Mouse (Mus musculus): ENCODE measurements around the gene Plbd1.

Gene Plbd1

DNA sequence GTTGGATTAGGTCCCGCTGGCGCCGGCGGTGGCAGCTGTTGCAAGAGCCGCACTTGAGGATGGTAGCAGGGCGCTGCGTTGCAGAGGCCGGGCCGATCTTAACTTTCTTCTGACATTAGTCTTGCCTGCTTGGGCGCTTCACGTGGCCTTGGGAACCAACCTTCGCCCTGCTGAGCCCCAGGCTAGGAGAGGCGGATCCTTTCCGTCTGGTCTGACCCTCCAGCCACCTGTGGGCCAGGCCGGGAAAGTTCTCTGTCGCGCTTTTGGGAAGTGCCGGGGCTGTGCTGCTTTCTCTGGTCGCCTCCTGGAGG, at the start of gene Plbd1:
Gene Plbd1, minus strand, starts transcription at position 223 of the 311 bp plus-strand sequence.
- DNase-seq (ENCODE audit: low spot score in 2 of 2): peak in 1 of 2 experiments; percentile 37

DNA sequence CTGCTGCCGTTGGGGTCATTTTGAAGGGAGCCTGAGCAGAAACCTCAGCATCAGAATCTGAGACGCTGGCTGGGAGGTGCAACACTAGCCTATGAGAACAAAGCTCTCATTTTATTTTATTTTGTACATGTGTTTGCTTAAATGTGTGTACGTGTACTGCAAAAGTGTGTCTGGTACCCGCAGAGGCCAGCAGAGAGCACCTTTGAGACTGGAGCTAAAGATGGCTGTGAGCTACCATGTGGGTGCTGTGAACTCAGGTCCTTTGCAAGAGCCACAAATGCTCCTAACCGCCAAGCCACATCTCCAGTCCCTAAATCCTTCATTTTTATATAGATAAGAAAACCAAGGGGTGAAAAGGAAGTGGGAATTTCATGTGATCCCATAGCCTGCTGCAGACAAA, 48.7 kb upstream of the Plbd1 start:
- DNase-seq (ENCODE audit: low spot score in 2 of 2): no peak

DNA sequence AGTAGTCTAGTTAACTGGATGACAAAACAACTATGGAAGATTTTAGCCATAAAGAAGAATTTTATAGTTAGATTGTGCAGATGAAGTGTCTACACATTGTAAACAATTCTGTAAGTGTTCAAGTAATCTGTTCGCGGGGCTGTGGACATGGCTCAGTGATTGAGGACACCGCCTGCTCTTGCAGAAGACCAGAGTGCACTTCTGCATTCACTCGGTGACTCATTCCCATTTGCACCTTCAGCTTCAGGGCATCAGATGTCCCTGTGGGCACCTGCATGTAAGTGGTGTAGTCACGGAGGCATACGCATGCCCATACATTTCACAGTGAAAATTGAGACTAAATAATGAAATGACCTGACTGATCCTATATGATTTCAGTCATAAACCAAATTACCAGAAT, 46.9 kb upstream of the Plbd1 start:
- DNase-seq (ENCODE audit: low spot score in 2 of 2): no peak

DNA sequence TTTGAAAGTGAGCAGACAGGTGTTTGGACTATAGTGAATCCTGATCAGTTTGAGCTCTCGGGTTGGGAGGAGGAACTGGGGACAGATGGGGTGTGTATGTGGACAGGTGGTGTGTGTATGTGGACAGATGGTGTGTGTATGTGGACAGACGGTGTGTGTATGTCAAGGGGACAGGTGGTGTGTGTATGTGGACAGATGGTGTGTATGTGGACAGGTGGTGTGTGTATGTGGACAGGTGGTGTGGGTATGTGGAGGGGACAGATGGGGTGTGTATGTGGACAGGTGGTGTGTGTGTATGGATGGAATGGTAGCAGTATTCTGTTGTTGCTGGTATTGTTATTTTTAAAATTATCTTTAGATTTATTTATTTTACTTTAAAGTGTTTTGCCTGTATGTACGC, 40.1 kb upstream of the Plbd1 start:
- DNase-seq (ENCODE audit: low spot score in 2 of 2): no peak

DNA sequence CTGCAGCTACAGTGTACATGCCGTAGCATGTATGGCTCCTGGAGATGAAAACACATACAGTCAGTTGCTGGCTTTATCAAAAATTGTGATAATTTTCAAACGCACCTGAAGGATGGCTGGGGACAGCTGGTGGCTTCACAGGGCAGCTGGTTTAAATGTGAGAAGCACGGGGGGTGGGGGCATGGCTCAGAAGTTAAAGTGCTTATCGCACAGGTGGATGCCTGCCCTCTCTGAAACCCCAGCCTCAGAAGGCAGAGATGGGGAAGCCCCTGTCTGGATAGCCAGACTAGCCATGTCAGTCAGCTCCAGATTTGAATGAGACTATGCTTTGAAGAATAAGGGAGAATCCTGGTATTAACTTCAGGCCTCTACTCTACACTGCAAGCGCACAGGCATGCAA, 39.5 kb upstream of the Plbd1 start:
- DNase-seq (ENCODE audit: low spot score in 2 of 2): no peak

DNA sequence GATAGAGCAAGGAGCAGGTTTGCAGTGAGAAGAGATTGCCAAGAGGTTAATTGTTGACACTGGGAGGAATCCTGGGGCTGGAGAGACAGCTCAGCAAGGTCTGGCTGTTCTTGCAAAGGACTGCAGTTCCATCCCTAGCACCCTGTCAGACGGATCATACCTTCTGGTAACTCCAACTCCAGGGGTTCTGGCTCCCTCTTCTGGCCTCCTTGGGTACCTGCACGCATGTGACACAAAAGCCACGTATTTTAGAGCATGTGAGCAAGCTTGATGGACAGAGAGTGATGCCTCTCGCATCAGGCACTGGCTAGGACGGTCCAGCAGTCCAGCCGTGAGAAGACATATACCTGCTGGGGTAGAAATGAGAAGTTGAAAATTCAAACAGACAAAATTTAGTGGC, 29.6 kb upstream of the Plbd1 start:
- no peak for DNase-seq (ENCODE audit: low spot score in 2 of 2)

DNA sequence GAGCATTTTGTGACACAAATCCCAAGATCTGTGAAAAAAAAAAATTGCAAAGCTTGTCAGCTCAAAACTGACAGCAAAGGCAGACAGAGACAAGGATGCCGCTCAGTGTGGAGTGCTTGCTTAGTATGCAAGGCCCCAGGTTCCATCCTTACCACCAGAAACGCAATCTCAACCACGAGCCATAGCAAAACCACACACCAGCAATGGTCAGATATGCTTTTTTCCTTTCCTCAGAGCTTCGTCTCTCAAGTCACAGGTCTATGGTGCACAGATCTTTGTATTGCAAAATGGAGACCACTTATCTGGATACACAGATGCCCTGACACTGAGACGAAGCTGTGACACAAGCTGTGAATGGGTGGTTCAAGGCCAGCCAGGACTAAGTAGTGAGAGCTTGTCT, 28.8 kb upstream of the Plbd1 start:
- DNase-seq (ENCODE audit: low spot score in 2 of 2): no peak

DNA sequence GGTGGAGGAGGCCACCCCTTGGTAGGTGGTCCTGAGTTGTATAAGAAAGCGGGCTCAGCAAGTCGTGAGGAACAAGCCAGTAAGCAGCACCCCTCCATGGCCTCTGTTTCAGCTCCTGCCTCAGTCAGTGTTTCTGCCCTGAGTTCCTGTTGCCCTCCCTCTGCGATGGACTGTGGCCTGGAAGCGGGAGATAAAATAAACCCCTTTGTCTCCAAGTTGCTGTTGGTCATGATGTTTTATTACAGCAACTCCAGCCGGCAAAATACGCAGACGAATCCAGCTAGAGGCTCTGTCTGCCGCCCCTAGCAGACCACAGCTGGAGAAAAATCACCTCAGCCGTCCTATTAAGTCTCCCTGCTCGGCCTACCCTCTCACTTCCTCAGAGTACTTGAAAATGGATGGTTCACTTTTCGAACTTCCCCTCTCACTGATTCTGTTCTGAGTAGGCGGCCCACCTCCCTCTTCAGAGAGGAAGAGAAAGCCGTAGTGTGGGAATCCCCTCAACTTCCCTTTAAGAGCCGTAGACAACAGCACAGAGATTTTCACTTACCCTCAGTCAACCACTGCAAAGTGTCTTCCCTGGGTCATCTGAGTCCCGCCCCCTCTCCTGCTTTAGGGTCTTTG, 28.2 kb upstream of the Plbd1 start:
- peak; percentile 89 to 92 for DNase-seq (ENCODE audit: low spot score in 2 of 2)

DNA sequence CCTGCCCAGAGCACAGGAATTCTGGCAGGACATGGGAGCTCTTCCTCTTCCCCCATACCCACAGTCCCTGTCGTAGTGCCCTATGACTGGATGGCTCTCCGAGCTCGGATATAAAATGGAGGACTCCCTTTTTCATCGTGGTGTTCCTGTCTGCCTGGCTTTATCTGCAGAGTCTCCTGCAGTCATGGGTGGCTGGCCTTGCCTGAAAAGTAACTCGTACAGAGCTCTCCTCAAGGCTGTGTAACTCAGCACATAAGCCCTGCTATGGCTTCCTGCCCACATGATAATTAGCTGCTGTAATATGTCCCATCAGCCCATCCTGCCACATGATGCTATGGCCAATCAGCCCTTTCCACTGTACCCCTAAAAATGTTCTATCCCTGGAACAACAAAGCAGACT, 23.7 kb upstream of the Plbd1 start:
- DNase-seq (ENCODE audit: low spot score in 2 of 2): peak in 1 of 2 experiments; percentile 20

DNA sequence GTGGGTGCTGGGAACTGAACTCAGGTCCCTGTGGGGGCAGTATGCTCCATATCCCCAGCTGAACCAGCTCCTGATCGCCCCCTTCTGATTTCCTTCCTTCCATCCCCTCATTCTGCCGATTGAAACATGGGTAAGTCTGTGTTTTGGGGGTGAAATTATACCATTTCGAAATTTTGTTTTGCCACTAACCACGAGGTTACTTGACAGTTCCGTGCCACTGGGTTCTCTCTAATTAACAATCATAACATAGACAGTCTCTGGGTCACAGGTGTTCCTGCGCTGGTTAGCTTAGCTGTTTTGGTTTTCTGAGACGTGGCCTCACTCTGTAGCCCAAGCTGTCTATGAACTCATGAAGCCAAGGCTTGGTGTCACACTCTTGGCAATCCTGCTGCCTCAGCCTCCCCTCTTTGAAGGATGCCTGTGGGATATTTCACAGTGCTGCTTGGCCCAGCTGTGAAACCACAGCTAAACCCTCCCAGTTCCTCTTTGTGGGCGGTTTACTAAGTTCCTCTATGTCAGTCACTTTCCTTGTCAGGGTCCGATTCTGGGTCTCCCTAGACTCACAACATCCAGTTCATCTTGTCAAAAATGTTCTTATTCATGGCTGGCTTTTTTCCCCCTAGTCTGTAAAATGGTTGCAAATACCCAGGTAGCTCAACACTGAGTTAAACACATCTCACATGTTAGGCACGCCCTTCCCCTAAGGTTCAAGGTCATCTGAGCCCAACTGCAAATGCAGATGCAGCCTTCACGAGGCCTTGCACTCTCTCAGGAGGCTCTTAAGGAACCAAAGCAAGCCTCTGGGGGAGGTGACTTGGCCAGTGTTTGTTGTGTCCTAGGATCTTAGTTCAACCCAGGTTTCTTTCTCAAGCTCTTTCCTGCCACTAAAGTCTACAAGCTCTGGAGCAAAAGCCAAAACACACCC, 21.9 kb upstream of the Plbd1 start:
- DNase-seq (ENCODE audit: low spot score in 2 of 2): peak; percentile 83 to 86

DNA sequence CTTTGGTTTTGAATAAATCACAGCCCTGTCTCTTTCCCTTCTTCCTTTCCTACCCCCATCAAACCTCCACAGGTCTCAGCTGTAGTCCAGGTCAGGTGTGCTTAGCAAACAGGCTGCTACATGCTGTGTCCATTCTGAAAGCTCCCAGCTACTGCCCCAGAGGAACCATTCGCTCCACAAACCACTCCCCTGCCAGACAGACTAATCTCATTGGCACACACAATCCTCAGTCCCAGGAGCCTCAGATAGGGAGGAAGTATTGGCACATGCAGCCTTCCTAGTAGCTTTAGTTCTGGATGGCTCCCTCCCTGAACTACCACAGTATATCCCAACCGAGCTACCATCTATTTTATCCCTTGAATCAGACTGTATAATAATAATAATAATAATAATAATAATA, 17.7 kb upstream of the Plbd1 start:
- DNase-seq (ENCODE audit: low spot score in 2 of 2): no peak

DNA sequence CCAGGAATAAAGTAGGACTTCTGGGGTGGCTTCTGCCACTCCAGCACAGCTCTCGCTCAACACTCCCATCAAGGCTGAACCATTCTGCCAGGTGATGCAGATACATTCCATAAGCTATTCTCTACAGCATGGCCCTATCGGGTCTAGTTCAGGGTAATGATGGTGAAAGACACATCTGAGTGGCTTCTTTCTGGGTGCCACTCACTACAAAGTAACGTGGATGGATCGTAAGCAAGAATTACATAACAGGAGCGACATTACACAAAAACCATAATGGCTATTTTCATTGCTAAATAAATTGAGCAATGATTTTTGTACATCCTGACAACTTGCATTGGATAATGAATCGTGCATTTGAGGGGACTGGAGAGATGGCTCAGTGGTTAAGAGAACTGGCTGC, 13.2 kb upstream of the Plbd1 start:
- DNase-seq (ENCODE audit: low spot score in 2 of 2): no peak

DNA sequence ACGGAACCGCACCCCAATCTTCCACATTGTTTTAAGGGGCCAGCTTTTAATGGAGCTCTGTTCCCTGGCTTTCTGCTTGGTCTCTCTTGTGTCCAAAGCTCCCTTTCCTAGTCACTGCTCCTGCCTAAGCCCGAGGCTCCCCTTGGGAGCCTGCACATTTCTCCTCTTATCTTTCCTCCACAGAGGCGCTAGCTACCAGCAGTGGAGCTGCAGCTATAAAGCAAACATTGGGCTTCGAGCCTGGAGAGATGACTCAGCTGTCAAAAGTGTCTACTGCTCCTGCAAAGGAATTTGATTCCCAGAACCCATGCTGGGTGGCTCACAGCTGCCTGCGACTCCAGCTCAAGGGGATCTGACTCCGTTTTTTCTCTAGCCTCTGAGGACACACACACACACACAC, 10.7 kb upstream of the Plbd1 start:
- DNase-seq (ENCODE audit: low spot score in 2 of 2): no peak

DNA sequence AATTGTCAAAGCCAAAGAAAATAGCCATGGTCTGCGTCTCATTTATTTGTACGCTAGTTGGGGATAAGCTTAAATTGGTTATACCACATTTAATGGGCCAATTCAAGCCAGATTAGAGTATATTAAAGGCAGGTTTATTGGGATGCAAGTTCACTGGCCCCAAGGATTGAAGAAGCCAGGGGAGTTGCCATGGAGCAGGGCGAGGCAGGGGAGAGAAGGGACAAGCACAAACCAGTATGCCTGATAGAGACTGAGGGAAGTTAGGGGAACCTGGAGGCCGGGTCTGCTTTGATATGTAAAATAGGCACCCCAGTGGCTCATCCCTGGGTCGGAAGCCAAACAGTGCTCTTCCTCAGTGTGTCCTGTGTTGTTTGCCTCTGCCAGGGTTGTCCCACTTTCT, 7.5 kb upstream of the Plbd1 start:
- DNase-seq (ENCODE audit: low spot score in 2 of 2): no peak

DNA sequence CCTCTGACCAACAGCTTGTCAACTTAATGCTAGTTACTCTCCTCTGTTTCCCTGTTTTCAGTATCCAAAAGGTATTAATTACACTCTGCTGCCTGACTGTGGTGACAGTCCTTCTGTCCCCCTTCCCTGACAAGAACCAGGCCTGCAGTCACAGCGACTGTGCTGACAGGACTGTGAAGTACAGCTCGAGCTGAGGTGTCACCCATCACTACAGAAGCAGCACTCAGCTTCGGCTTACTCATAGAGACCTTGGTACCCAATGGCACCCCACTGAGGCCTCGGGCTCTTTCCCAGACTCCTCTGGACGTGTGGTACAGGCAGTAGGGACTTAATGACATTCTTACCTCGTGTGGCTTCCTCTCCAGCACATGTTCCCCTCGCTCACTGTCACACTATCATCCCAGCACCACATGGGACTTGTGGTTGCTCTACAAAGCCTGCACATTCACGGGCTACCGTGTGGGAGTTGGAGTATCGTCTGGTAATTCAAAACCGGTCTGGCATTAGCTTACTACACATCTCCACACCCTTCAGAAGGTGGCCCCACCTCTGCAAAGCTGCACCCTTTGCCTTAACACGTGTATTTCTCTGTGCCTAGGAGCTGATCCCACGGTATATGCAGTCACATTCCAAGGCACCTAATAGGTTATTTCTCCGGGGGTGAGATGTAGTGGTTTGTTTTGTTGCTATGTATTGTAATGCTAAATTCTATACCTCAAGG, 6.7 kb upstream of the Plbd1 start:
- DNase-seq (ENCODE audit: low spot score in 2 of 2): no peak

DNA sequence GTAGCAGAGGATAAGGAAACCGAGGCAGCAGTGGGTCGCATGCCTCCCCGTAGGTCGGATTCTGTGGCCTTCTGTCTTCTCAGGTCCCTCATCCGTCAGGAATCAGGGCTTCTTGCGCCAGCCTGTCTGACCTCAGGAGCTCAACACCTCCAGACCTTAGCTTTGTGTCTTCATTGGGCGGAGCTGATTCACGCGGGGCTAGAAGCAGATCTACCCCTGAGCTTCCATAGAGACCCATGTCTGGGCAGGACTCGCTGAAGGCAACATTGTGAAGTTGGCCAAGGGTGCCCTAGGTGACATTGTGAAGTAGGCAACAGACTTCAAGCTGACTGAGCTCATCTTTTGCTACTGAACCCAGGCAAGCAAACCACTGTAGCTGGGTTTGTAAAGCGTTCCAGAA, 335 bp upstream of the Plbd1 start:
- DNase-seq (ENCODE audit: low spot score in 2 of 2): no peak

DNA sequence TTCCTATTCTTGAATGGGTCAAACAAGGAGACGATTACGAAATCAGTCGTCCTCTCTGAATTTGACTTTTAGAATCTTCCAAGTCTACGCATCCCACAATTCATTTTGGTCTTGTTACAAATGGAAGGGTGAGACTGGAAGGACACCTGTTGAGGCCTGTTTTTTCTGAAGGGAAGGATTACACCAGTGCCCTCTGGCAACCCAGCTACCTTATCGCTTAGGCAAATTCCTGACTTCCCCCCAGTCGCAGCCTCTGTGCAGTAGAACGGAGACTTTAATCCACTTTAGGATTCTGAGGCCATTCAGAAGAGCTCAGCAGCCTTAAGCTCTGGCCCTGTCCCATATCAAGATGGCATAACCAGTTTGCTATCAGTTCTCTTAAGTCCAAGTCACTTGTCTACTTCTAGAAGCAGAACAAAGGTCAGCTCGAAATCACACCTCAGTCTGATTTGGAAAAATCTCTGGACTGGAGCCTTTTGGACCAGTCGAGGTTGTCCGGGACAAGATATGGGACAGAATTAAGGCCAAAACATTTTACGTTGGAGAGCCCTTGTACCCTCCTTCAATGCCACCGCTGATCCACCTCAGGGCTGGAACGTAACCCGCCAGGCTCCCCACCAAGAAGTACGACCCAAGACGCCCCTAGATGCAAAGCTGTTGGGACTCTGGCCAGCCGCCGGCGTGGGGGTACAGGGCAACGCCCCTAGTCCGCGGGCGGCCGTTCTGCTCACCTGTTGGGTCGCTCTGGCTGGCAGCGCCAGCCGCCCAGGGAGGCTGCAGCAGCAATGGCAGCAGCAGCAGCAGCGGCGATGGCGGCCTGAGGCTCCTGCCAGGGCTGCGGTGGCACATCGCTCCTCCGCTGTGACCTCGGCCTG, 660 bp downstream of the Plbd1 start:
- no peak for DNase-seq (ENCODE audit: low spot score in 2 of 2)

DNA sequence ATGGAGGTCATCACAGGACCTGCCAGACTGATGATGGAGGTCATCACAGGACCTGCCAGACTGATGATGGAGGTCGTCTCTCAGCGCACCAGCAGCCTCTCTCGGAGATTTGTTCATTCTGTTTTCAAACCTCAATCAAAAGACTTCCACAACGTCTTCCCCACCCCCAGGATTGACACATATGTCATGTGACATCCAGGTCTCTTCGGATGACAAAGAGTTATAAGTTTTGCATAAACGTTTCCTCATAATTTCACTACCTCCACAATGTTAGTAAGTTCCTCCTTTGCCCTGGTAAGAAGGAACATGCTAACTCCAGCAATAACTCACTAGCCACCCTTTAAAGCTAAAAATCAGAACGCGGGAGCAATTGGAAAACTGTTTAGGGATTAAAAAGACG, 2.5 kb downstream of the Plbd1 start:
- DNase-seq (ENCODE audit: low spot score in 2 of 2): peak; percentile 57 to 77

DNA sequence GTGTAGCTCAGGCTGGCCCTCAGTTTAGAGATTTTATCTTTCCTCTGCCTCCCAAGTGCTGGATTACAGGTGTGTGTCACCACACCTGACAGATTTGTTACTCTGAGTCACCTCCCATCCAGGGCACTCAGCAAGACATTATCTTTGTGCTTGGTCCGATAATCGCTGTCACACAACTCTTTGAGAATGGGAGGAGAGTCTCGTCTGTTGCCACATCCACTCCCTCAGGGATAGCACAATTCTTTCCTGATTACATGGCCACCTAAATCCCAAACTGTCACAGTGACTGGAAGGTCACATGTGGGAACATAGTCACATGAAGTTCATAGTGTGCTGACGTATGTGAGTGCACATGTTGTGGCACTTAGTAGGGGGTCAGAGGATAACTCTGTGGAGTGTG, 3.4 kb downstream of the Plbd1 start:
- DNase-seq (ENCODE audit: low spot score in 2 of 2): no peak

DNA sequence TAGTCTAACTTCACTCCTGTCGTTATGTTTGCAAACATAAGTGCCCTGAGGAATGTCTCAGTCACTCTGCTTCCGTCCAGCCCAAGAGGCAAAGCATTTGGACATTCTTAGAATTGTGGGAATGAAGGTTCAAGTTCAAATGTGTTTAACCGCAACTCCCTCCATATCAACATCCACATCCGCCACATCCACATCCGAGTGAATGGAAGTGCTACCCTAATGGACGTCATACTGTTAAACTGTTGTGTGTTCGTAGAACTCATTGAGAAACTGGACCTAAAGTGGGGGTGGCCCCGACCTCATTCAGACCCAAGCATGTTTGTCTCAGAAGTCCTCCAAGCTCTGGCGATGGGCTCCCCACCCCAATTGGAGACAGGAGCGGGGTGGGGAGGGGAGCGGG, 5.9 kb downstream of the Plbd1 start:
- DNase-seq (ENCODE audit: low spot score in 2 of 2): no peak

DNA sequence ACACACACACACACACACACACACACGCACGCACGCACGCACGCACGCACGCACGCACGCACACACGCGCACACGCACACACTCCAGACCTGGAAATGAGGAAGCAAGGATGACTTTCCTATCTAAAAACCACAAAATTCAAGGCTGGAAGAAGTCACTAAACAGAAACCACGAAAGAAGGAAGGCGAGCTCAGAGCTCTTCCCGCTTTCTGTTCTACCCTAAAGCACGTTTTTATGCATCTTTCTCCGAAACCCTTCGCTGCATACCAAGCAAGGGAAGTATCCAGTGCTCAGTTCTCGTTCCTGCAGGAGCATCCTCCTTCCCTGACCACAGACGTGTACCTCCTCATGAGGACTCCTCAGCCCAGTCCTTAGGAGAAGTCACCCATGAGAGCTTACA, 7.3 kb downstream of the Plbd1 start:
- no peak for DNase-seq (ENCODE audit: low spot score in 2 of 2)

DNA sequence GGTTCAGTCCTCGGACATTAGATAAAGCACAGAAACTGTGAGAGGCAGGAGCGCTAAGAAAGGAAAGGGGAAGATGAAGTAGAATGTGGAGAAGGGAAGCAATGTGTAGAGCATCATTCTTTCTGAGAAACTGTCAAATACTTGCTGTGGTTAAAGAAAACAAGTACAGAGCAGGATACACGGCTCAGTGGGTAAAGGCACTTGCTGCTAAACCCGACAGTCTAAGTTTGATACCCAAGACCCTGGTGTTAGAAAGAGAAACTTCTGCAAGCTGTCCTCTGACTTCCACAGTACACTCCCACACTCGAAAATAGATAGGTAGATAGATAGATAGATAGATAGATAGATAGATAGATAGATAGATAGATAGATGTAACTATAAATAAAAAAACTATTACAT, 8.4 kb downstream of the Plbd1 start:
- peak; percentile 70 to 72 for DNase-seq (ENCODE audit: low spot score in 2 of 2)
